Mouse (Mus musculus) brown adipose tissue, adult 24 weeks (tissue): ENCODE measurements around the gene Mb. TPM values are rescaled to one million over a fixed set of nuclear protein-coding genes. Genes with fewer than 3 reads are reported as not detected.
"Not testable (repeated sequence)": the region's sequence is repeated elsewhere in the genome, so short reads cannot be mapped to it uniquely, and the experiment has no call there.

ENCODE experiments used
- H3K27ac ChIP-seq: fragments of 200-500 bp; replicated peaks from 2 replicates; pipeline ENCODE4 v1.5.1; 2012; ENCODE audit warnings: low read depth, mild to moderate bottlenecking, low read length
- H3K4me1 ChIP-seq: fragments of 200-500 bp; 2 replicates; pipeline ENCODE4 v1.6.1; 2012; ENCODE audit warnings: low read length, mixed read lengths; ENCODE audit not compliant: control insufficient read depth, insufficient read depth, insufficient read length
- H3K4me3 ChIP-seq: fragments of 200-500 bp; 2 replicates; pipeline ENCODE4 v1.5.1; 2012; ENCODE audit warnings: low read depth, mild to moderate bottlenecking, low read length, moderate library complexity; ENCODE audit not compliant: insufficient read depth
- polyA plus RNA-seq: library from polyadenylated mRNA; stranded (reverse); fragments of >200 nt; gene quantifications from 2 replicates; pipeline ENCODE4 v1.2.4, GENCODE M21; 2012; ENCODE audit not compliant: missing spikeins, insufficient read depth, insufficient read length

Mb gene
- polyA plus RNA-seq, 1 experiment, result 78.0 TPM

GRCm38 (mm10) chr15:77076523-77076922 is 26.1 kb upstream of the Mb start:
- Histone ChIP-seq H3K27ac (no peak overlapping the region), H3K4me1 (peaks cover 9% of the 10 kb centered on the region)

GRCm38 (mm10) chr15:77072556-77073163 is 22.2 kb upstream of the Mb start:
- Histone ChIP-seq H3K4me1 (peaks cover under 1% of the 10 kb centered on the region), H3K4me3 (no peak overlapping the region), H3K27ac (no peak overlapping the region)

More at GRCm38 (mm10) chr15:77076523-77076922, 26.1 kb upstream of the Mb start:
- H3K4me3 ChIP-seq, result no peak overlapping the region

GRCm38 (mm10) chr15:77071501-77071900 is 21.0 kb upstream of the Mb start:
- H3K4me3 ChIP-seq, result no peak overlapping the region
- no peak overlapping the region for H3K27ac ChIP-seq

GRCm38 (mm10) chr15:77070745-77071268 is 20.3 kb upstream of the Mb start:
- H3K4me3 ChIP-seq, result no peak overlapping the region
- no peak overlapping the region for H3K27ac ChIP-seq
- no peaks in the 10 kb centered on the region; the same call in 1 of the 2 replicates for H3K4me1 ChIP-seq

More at GRCm38 (mm10) chr15:77071501-77071900, 21.0 kb upstream of the Mb start:
- no peaks in the 10 kb centered on the region; the same call in 1 of the 2 replicates for H3K4me1 ChIP-seq

GRCm38 (mm10) chr15:77069019-77069418 is 18.5 kb upstream of the Mb start:
- Histone ChIP-seq H3K4me3 (no peak overlapping the region), H3K27ac (no peak overlapping the region), H3K4me1 (no peaks in the 10 kb centered on the region; the same call in 1 of the 2 replicates)

GRCm38 (mm10) chr15:77068439-77068861 is 18.0 kb upstream of the Mb start:
- H3K27ac ChIP-seq, result no peak overlapping the region
- no peak overlapping the region for H3K4me3 ChIP-seq
- H3K4me1 ChIP-seq, result no peaks in the 10 kb centered on the region; the same call in 1 of the 2 replicates

- Histone ChIP-seq H3K4me3 (no peak overlapping the region), H3K27ac (no peak overlapping the region), H3K4me1 (peaks cover 2% of the 10 kb centered on the region; the same call in 1 of the 2 replicates)
These were observed 15.8 kb upstream of the Mb start for GRCm38 (mm10) chr15:77066233-77066632.

GRCm38 (mm10) chr15:77065259-77065852 is 14.9 kb upstream of the Mb start:
- Histone ChIP-seq H3K4me1 (peaks cover 5% of the 10 kb centered on the region), H3K27ac (peak overlapping the region; percentile 66), H3K4me3 (no peak overlapping the region)

- Histone ChIP-seq H3K4me3 (no peak overlapping the region), H3K27ac (no peak overlapping the region), H3K4me1 (peaks cover 10% of the 10 kb centered on the region)
These were observed 12.3 kb upstream of the Mb start for GRCm38 (mm10) chr15:77062746-77063145.

- H3K4me1 ChIP-seq, result peaks cover 21% of the 10 kb centered on the region
- not testable (repeated sequence) for H3K27ac ChIP-seq, H3K4me3 ChIP-seq
These were observed 8.9 kb upstream of the Mb start for GRCm38 (mm10) chr15:77059416-77059815.

- peak overlapping the region; percentile 57; the same call in 1 of the 2 replicates for H3K27ac ChIP-seq
These were observed 8.1 kb upstream of the Mb start for GRCm38 (mm10) chr15:77058566-77058965.

GRCm38 (mm10) chr15:77056791-77057051 is 6.3 kb upstream of the Mb start:
- Histone ChIP-seq H3K4me3 (no peak overlapping the region), H3K4me1 (peaks cover 22% of the 10 kb centered on the region), H3K27ac (no peak overlapping the region; the same call in 1 of the 2 replicates)

More at GRCm38 (mm10) chr15:77058566-77058965, 8.1 kb upstream of the Mb start:
- peaks cover 21% of the 10 kb centered on the region for H3K4me1 ChIP-seq
- no peak overlapping the region for H3K4me3 ChIP-seq

- Histone ChIP-seq H3K4me1 (peaks cover 22% of the 10 kb centered on the region), H3K4me3 (no peak overlapping the region), H3K27ac (peak overlapping the region; percentile 37; the same call in 1 of the 2 replicates)
These were observed 5.7 kb upstream of the Mb start for GRCm38 (mm10) chr15:77056001-77056790.

- H3K4me1 ChIP-seq, result peaks cover 18% of the 10 kb centered on the region
- 0 out of 2 replicates have a peak overlapping the region, but pooled peaks have one; percentile 33 for H3K27ac ChIP-seq
These were observed 4.2 kb upstream of the Mb start for GRCm38 (mm10) chr15:77054611-77055175.

GRCm38 (mm10) chr15:77053021-77053420 is 2.6 kb upstream of the Mb start:
- Histone ChIP-seq H3K27ac (no peak overlapping the region), H3K4me3 (no peak overlapping the region), H3K4me1 (peaks cover 15% of the 10 kb centered on the region)

More at GRCm38 (mm10) chr15:77054611-77055175, 4.2 kb upstream of the Mb start:
- no peak overlapping the region for H3K4me3 ChIP-seq
